Mouse (Mus musculus): ENCODE measurements at regions not wholly inside any gene's neighbourhood (a gene's known extent, or its start where the extent isn't known, plus 50 kb on each side); places are given as distances from the start of the nearest gene placed in this dataset.

- H3K27me3 ChIP-seq (ENCODE audit: insufficient read depth, low read length) = no peaks in the 10 kb centered on the region
- DNase-seq (peak; percentile 35), ATAC-seq (no peak)
- H3K4me1 ChIP-seq (ENCODE audit: insufficient read depth) = no peaks in the 10 kb centered on the region
- peak; percentile 70 for TF ChIP-seq CTCF (IDR thresholded peaks at IDR 0.05; ENCODE audit: low read depth)
- no peak for TF ChIP-seq EP300 (IDR thresholded peaks at IDR 0.05; ENCODE audit: low read depth)
- 51% methylated on average over 11 of the region's 11 CpGs for WGBS (ENCODE audit: insufficient replicate concordance)
- no peak overlapping the region for H3K4me3 ChIP-seq (ENCODE audit: low read depth, low read length)
- H3K27ac ChIP-seq (ENCODE audit: low read depth) = no peak overlapping the region
- H3K9me3 ChIP-seq (ENCODE audit: low read length) = no peaks in the 10 kb centered on the region
- no peak overlapping the region for H3K4me2 ChIP-seq (ENCODE audit: low read depth, low read length)
- H3K9ac ChIP-seq (replicated peaks) = no peak overlapping the region
- H3K36me3 ChIP-seq (replicated peaks; ENCODE audit: insufficient read depth, low read length) = no peaks in the 10 kb centered on the region
Observed at GRCm38 (mm10) chr15:57644331-57644953, 167.0 kb upstream of the Slc22a22 start.

- TF ChIP-seq EP300 (IDR thresholded peaks at IDR 0.05; ENCODE audit: low read depth) (no peak), CTCF (IDR thresholded peaks at IDR 0.05; ENCODE audit: low read depth) (no peak)
- H3K4me2 ChIP-seq (ENCODE audit: low read depth, low read length) = no peak overlapping the region
- 63% methylated on average over 7 of the region's 7 CpGs for WGBS (ENCODE audit: insufficient replicate concordance)
- H3K9me3 ChIP-seq (ENCODE audit: low read length) = no peaks in the 10 kb centered on the region
- no peaks in the 10 kb centered on the region for H3K27me3 ChIP-seq (ENCODE audit: insufficient read depth, low read length)
- no peak overlapping the region for H3K27ac ChIP-seq (ENCODE audit: low read depth)
- DNase-seq = no peak
- H3K9ac ChIP-seq (replicated peaks) = no peak overlapping the region
- no peaks in the 10 kb centered on the region for H3K4me1 ChIP-seq (ENCODE audit: insufficient read depth)
- H3K36me3 ChIP-seq (replicated peaks; ENCODE audit: insufficient read depth, low read length) = no peaks in the 10 kb centered on the region
- ATAC-seq = no peak
- no peak overlapping the region for H3K4me3 ChIP-seq (ENCODE audit: low read depth, low read length)
Observed at GRCm38 (mm10) chr15:57639115-57639514, 161.7 kb upstream of the Slc22a22 start.

GRCm38 (mm10) chr15:57633067-57633466 lies 155.6 kb upstream of the Slc22a22 start:
- ATAC-seq (no peak), DNase-seq (no peak)
- Histone ChIP-seq H3K4me3 (ENCODE audit: low read depth, low read length) (no peak overlapping the region), H3K4me2 (ENCODE audit: low read depth, low read length) (no peak overlapping the region), H3K4me1 (ENCODE audit: insufficient read depth) (no peaks in the 10 kb centered on the region), H3K36me3 (replicated peaks; ENCODE audit: insufficient read depth, low read length) (no peaks in the 10 kb centered on the region), H3K27ac (ENCODE audit: low read depth) (no peak overlapping the region), H3K9ac (replicated peaks) (no peak overlapping the region), H3K27me3 (ENCODE audit: insufficient read depth, low read length) (no peaks in the 10 kb centered on the region), H3K9me3 (ENCODE audit: low read length) (no peaks in the 10 kb centered on the region)
- 80% methylated on average over 3 of the region's 3 CpGs for WGBS (ENCODE audit: insufficient replicate concordance)
- no peak for TF ChIP-seq EP300 (IDR thresholded peaks at IDR 0.05; ENCODE audit: low read depth)
- TF ChIP-seq CTCF (IDR thresholded peaks at IDR 0.05; ENCODE audit: low read depth) = no peak

GRCm38 (mm10) chr15:57632537-57632936 lies 155.1 kb upstream of the Slc22a22 start:
- no peak overlapping the region for H3K27ac ChIP-seq (ENCODE audit: low read depth)
- H3K4me2 ChIP-seq (ENCODE audit: low read depth, low read length) = no peak overlapping the region
- 79% methylated on average over 8 of the region's 8 CpGs for WGBS (ENCODE audit: insufficient replicate concordance)
- no peak for TF ChIP-seq CTCF (IDR thresholded peaks at IDR 0.05; ENCODE audit: low read depth)
- no peak for TF ChIP-seq EP300 (IDR thresholded peaks at IDR 0.05; ENCODE audit: low read depth)
- H3K9ac ChIP-seq (replicated peaks) = no peak overlapping the region
- no peaks in the 10 kb centered on the region for H3K9me3 ChIP-seq (ENCODE audit: low read length)
- DNase-seq (no peak), ATAC-seq (no peak)
- no peak overlapping the region for H3K4me3 ChIP-seq (ENCODE audit: low read depth, low read length)
- H3K4me1 ChIP-seq (ENCODE audit: insufficient read depth) = no peaks in the 10 kb centered on the region
- H3K36me3 ChIP-seq (replicated peaks; ENCODE audit: insufficient read depth, low read length) = no peaks in the 10 kb centered on the region
- H3K27me3 ChIP-seq (ENCODE audit: insufficient read depth, low read length) = no peaks in the 10 kb centered on the region

- DNase-seq (no peak), ATAC-seq (no peak)
- no peak overlapping the region for H3K4me2 ChIP-seq (ENCODE audit: low read depth, low read length)
- no peaks in the 10 kb centered on the region for H3K36me3 ChIP-seq (replicated peaks; ENCODE audit: insufficient read depth, low read length)
- 72% methylated on average over 6 of the region's 6 CpGs for WGBS (ENCODE audit: insufficient replicate concordance)
- H3K27me3 ChIP-seq (ENCODE audit: insufficient read depth, low read length) = no peaks in the 10 kb centered on the region
- no peak for TF ChIP-seq EP300 (IDR thresholded peaks at IDR 0.05; ENCODE audit: low read depth)
- no peak for TF ChIP-seq CTCF (IDR thresholded peaks at IDR 0.05; ENCODE audit: low read depth)
- no peaks in the 10 kb centered on the region for H3K4me1 ChIP-seq (ENCODE audit: insufficient read depth)
- H3K9ac ChIP-seq (replicated peaks) = no peak overlapping the region
- no peak overlapping the region for H3K27ac ChIP-seq (ENCODE audit: low read depth)
- H3K4me3 ChIP-seq (ENCODE audit: low read depth, low read length) = no peak overlapping the region
- no peaks in the 10 kb centered on the region for H3K9me3 ChIP-seq (ENCODE audit: low read length)
Observed at GRCm38 (mm10) chr15:57618466-57618865, 141.0 kb upstream of the Slc22a22 start.

- H3K27ac ChIP-seq (ENCODE audit: low read depth) = no peak overlapping the region
- DNase-seq = no peak
- TF ChIP-seq EP300 (IDR thresholded peaks at IDR 0.05; ENCODE audit: low read depth) = no peak
- TF ChIP-seq CTCF (IDR thresholded peaks at IDR 0.05; ENCODE audit: low read depth) = no peak
- no peaks in the 10 kb centered on the region for H3K4me1 ChIP-seq (ENCODE audit: insufficient read depth)
- no peak overlapping the region for H3K9ac ChIP-seq (replicated peaks)
- no peak overlapping the region for H3K4me2 ChIP-seq (ENCODE audit: low read depth, low read length)
- no peaks in the 10 kb centered on the region for H3K27me3 ChIP-seq (ENCODE audit: insufficient read depth, low read length)
- H3K9me3 ChIP-seq (ENCODE audit: low read length) = no peaks in the 10 kb centered on the region
- ATAC-seq = no peak
- WGBS (ENCODE audit: insufficient replicate concordance) = 53% methylated on average over 11 of the region's 11 CpGs
- H3K36me3 ChIP-seq (replicated peaks; ENCODE audit: insufficient read depth, low read length) = no peaks in the 10 kb centered on the region
- no peak overlapping the region for H3K4me3 ChIP-seq (ENCODE audit: low read depth, low read length)
Observed at GRCm38 (mm10) chr15:57616880-57617391, 139.5 kb upstream of the Slc22a22 start.
